Mouse (Mus musculus): ENCODE results near the gene Pkn1. TPM values are rescaled to one million over a fixed set of nuclear protein-coding genes. Genes with fewer than 3 reads are reported as not detected.

The Pkn1 gene
- polyA plus RNA-seq, 1 experiment from 2014 or later: 37.1 TPM

DNA sequence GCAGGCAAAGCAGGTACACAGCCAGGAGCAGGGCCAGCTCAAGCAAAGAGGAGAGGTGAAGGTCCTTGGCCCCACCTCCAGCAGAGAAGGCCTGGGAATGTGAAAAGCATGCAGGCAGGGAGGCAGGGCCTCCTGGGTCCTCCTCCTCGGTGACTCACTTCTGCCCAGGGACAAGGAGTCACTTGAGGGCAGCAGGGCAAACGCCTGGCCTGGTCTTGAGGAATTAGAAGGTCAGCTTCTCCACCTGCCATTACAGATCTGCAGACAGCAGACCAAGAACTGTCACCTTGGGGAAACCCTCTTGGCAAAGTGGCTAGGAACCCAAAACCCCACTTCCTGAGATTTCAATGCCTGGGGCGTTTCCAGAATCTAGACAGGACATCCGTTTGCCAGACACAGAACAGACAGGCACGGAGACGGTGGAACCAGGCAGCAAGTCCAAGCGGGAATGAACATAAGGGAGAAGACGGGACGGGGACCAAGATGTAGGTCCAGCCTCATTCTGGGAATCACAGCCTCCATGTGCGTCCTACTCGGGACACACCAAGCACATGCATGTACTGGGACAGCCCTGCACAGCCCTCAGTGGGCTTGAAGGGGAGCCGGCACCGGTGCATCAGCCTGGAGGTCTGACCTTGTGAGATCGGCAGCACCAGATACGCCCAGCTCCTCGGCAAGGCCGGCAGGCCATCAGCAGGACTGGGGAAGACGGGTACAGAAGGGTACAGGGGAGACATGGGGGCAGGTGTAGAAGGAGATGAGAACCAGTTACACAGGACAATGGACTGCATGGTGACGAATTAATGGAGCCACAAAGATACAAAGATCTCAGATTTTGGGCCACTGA is 1.4 kb downstream of the Pkn1 start:
- H3K27ac ChIP-seq: 0 out of 2 replicates have a peak overlapping the region, but pooled peaks have one; percentile 9

DNA sequence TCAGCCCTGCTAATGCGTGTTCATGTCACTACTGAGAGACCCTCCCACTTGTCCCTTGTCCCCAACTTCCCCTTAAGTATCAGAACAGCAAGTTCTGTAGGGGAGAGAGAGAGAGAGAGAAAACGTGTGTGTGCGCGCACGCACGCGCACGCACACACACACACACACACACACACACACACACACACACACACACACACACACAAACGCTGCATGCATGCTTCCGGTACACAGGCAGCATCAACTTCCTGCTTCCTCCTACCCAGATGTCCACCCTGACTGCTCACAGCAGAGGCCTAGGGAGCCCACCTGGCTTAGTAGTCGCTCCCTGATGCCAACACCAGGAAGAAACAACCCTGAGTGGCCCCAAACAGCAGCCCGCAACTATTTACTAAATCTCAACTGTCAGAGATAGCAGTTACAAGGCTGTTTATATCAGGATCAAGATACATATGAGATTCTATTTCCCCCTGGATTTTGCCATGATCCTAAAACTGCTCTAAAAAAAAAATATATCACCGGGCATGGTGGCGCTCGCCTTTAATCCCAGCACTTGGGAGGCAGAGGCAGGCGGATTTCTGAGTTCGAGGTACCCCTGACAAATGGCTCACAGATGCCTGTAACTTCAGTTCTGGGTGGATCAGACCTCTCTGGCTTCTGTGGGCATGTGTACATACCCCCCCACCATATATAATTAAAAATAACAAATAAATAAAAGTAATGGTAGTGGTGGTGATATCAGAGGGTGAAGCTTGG is 3.5 kb downstream of the Pkn1 start:
- no peak for ATAC-seq (ENCODE audit: low FRiP score)
- Histone ChIP-seq H3K4me3 (replicated peaks) (no peak overlapping the region), H3K9me3 (no peaks in the 10 kb centered on the region), H3K27me3 (no peaks in the 10 kb centered on the region), H3K4me2 (no peak overlapping the region), H3K9ac (no peak overlapping the region), H3K4me1 (peaks cover 25% of the 10 kb centered on the region), H3K36me3 (replicated peaks) (peaks cover 21% of the 10 kb centered on the region), H3K27ac (no peak overlapping the region)
- WGBS: 92% methylated on average over 8 of the region's 17 CpGs

More for the DNA sequence above, 1.4 kb downstream of the Pkn1 start:
- H3K4me2 ChIP-seq: peak overlapping the region; percentile 95
- H3K36me3 ChIP-seq (replicated peaks): peaks cover under 1% of the 10 kb centered on the region; the same call in 1 of the 2 replicates
- H3K4me1 ChIP-seq: peaks cover 25% of the 10 kb centered on the region
- no peak for ATAC-seq (ENCODE audit: low FRiP score)
- H3K9ac ChIP-seq: peak overlapping the region; percentile 90
- peak overlapping the region; percentile 91 for H3K4me3 ChIP-seq (replicated peaks)
- H3K27me3 ChIP-seq: no peaks in the 10 kb centered on the region
- H3K9me3 ChIP-seq: no peaks in the 10 kb centered on the region
- WGBS: 61% methylated on average over 19 of the region's 19 CpGs

DNA sequence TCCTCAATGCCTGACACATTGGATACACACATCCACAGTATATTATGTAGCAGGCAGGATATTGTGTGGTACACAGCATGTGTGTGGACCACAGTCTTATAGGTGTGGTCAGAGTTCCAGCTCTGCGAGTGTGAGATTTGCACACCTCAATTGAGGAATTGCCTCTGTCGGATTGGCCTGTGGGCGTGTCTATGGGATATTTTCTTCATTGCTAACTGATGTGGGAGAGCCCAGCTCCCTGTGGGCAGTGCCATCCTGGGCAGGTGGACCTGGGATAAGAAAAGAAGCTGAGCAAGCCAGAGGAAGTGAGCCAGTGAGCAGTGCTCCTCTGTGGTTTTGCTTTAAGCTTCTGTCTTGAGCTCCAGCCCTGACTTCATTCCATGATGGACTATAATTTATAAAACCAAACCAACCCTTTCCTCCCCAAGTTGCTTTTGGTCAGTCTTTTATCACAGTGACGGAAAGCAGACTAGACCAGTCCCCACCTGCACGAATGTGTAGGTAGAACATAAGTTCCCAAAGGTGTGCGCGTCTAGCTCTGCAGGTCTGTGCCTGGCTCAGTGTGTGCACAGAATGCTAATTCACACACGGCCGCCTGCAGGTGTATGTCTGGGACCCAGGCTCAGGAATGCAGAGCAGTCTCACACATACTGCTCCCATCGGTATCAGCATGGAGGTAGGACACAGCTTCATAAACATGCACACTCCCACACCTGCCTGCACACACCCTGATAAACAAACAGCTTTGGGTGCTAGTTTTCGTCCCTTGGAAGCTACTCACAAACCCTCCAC is 4.4 kb downstream of the Pkn1 start:
- Histone ChIP-seq H3K9me3 (no peaks in the 10 kb centered on the region), H3K4me3 (replicated peaks) (no peak overlapping the region), H3K36me3 (replicated peaks) (peaks cover 25% of the 10 kb centered on the region), H3K27ac (no peak overlapping the region), H3K4me2 (no peak overlapping the region), H3K27me3 (no peaks in the 10 kb centered on the region), H3K4me1 (peaks cover 23% of the 10 kb centered on the region), H3K9ac (no peak overlapping the region)
- ATAC-seq (ENCODE audit: low FRiP score): no peak
- WGBS: 88% methylated on average over 11 of the region's 11 CpGs

DNA sequence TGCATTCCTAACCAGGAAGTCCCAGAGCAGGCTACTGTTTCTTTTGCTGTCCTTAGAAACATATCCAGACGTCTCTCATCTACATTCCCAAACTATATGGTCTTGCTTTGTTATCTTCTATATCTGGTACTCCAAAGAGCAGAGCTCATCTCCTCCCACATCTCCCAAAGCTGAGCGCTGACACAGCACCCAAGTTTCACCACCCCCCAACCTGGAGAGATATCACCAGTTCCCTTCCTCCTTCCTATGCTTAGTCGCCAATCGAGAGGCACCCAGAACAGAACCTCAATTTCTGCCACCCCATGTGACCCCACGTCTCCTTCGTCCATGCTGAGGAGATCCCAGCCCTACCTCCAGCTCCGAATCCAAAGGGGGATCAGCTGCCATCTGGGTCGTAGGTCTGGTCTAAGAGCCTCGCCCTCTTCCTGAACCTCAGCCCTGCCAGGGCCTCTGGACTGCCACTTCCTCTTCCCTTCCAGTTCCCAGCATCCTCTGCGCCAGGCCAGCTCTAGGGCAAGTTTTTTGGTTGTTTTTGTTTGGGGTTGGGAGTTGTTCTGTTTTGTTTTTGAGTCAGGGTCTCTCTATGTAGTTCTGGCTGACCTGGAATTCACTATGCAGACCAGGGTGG is 5.3 kb downstream of the Pkn1 start:
- Histone ChIP-seq H3K4me3 (replicated peaks) (no peak overlapping the region), H3K9ac (no peak overlapping the region), H3K4me2 (no peak overlapping the region), H3K27me3 (no peaks in the 10 kb centered on the region), H3K4me1 (peaks cover 19% of the 10 kb centered on the region), H3K27ac (no peak overlapping the region), H3K36me3 (replicated peaks) (peaks cover 27% of the 10 kb centered on the region), H3K9me3 (no peaks in the 10 kb centered on the region)
- ATAC-seq (ENCODE audit: low FRiP score): no peak
- WGBS: 87% methylated on average over 10 of the region's 10 CpGs

DNA sequence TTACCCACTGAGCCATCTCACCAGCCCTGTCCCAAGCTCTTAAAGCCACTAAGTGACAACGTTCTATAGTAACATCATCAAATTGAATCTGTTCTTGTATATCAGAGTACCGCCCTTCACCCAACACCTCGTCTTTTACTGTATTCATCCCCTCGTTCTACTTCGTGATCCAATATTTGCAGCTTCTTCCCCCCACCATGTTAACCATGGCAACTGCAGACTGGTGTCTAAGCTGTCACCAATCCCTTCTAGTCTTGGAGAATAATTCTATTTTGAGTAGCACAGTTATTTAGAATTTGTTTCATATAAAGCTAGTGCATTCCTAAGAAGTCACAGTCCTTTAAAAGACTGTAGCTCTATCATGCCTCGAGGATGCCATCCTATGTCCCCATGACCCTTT is 9.7 kb downstream of the Pkn1 start:
- Histone ChIP-seq H3K4me1 (no peaks in the 10 kb centered on the region), H3K4me2 (no peak overlapping the region), H3K9ac (no peak overlapping the region), H3K4me3 (replicated peaks) (no peak overlapping the region), H3K9me3 (no peaks in the 10 kb centered on the region), H3K27me3 (no peaks in the 10 kb centered on the region), H3K36me3 (replicated peaks) (peaks cover 54% of the 10 kb centered on the region), H3K27ac (no peak overlapping the region)
- ATAC-seq (ENCODE audit: low FRiP score): no peak
- 92% methylated on average over 6 of the region's 6 CpGs for WGBS

DNA sequence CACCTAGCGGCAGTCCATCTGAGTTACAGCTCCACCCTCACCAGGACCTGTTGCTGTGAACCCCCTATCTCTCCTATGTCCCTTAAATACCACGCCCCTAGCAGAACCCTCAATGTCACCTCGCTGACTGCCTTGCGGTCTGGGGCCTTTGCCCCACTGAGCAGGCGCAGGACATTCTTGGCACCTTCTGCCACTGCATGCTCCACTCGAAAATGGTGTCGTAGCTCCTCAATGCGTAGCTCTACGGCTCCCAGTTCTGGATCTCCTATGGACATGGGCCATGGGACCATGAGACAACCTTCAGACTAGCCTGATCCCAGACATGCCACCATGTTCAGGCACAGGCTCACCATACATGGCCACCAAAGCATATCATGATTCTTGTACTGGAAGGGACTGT is 14.5 kb downstream of the Pkn1 start:
- peaks cover 69% of the 10 kb centered on the region for H3K36me3 ChIP-seq (replicated peaks)
- no peak overlapping the region for H3K4me3 ChIP-seq (replicated peaks)
- H3K27ac ChIP-seq: no peak overlapping the region
- no peak overlapping the region for H3K9ac ChIP-seq
- ATAC-seq (ENCODE audit: low FRiP score): no peak
- H3K4me2 ChIP-seq: no peak overlapping the region
- 92% methylated on average over 9 of the region's 9 CpGs for WGBS
- H3K4me1 ChIP-seq: no peaks in the 10 kb centered on the region
- H3K27me3 ChIP-seq: no peaks in the 10 kb centered on the region
- no peaks in the 10 kb centered on the region for H3K9me3 ChIP-seq

DNA sequence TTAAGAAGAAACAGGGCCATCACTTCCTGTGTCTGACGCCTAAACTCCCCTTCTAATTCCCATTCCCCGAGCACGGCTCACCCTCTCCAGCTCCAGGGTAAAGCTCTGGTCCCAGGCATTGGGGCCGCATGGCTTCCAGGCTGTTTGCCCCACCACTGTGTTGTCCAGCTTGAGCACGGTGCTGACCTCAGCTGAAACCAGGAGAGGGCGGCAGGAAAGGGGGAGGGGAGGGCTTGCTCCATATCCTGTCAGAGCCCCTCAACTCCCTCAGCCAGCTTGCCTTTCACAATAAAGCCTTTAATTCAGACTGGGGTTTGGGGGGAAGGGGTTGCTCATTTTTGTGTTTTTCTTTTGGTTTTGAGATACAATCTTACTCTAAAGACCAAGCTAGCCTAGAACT is 17.9 kb downstream of the Pkn1 start:
- no peaks in the 10 kb centered on the region for H3K27me3 ChIP-seq
- H3K36me3 ChIP-seq (replicated peaks): peaks cover 91% of the 10 kb centered on the region
- WGBS: 36% methylated on average over 6 of the region's 6 CpGs
- H3K27ac ChIP-seq: peak overlapping the region; percentile 31; the same call in 1 of the 2 replicates
- ATAC-seq (ENCODE audit: low FRiP score): no peak
- no peak overlapping the region for H3K4me2 ChIP-seq
- no peak overlapping the region for H3K9ac ChIP-seq
- no peak overlapping the region for H3K4me3 ChIP-seq (replicated peaks)
- no peaks in the 10 kb centered on the region for H3K9me3 ChIP-seq
- no peaks in the 10 kb centered on the region for H3K4me1 ChIP-seq

DNA sequence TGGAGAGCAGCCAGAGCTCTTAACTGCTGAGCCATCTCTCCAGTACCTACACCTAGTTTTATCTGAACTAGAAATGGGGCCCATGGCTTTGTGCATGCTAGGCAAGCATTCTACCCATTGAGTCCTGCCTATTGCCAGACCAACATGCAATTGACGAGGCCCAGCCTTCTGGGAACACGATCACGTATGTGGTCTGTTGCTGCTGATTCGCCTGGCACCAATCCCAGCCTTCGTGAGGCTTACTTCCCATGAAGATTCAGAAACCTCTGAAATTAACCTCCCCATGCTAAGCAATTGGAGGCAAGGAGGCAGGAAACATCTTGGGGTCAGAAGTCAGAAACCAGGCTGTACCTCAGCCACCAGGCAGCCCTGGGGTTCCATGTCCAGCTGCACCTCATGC is 18.4 kb downstream of the Pkn1 start:
- H3K36me3 ChIP-seq (replicated peaks): peaks cover 88% of the 10 kb centered on the region
- peak overlapping the region; percentile 31; the same call in 1 of the 2 replicates for H3K27ac ChIP-seq
- H3K9me3 ChIP-seq: no peaks in the 10 kb centered on the region
- H3K9ac ChIP-seq: no peak overlapping the region
- H3K27me3 ChIP-seq: no peaks in the 10 kb centered on the region
- no peak for ATAC-seq (ENCODE audit: low FRiP score)
- H3K4me3 ChIP-seq (replicated peaks): no peak overlapping the region
- 88% methylated on average over 5 of the region's 5 CpGs for WGBS
- no peaks in the 10 kb centered on the region for H3K4me1 ChIP-seq
- H3K4me2 ChIP-seq: no peak overlapping the region

DNA sequence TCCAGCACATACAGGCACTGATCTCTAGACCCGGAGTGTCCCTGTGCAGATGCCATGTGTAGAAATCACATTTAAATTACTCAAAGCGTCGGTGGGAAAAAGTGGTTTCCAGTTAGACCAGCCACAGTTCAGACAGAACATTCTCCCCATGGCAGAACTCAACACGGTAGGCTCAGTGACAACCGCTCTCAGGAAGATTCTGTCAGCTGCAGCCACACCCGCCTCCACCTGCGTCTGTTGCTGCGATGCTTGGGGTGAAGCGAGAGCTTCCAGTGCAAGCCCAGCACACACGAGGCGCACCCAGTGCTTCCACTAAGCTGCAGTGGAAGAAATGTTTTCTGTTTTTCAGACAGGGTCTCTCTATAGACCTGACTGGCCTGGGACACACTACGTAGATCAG is 19.1 kb downstream of the Pkn1 start:
- ATAC-seq (ENCODE audit: low FRiP score): no peak
- peaks cover 81% of the 10 kb centered on the region for H3K36me3 ChIP-seq (replicated peaks)
- 93% methylated on average over 12 of the region's 12 CpGs for WGBS
- no peaks in the 10 kb centered on the region for H3K27me3 ChIP-seq
- no peak overlapping the region for H3K27ac ChIP-seq
- H3K9ac ChIP-seq: no peak overlapping the region
- no peaks in the 10 kb centered on the region for H3K9me3 ChIP-seq
- H3K4me3 ChIP-seq (replicated peaks): no peak overlapping the region
- no peak overlapping the region for H3K4me2 ChIP-seq
- no peaks in the 10 kb centered on the region for H3K4me1 ChIP-seq

DNA sequence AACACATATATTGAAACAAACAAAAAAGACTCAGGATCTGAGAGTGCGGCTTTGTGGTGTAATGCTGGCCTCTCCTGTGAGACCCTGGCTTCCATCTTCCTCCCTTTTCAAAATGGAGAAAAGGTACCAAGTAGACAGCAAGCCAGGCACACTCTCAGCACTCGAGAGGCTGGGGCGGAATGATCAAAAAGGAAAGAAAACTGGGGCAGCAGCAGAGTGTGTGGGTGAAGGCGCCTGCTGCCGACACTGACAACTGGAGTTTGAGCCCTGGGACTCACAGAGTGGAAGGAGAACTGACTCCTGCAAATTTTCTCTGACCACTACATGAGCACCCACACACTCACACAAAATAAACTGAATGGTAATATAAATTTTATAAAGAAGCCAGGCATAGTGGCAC is 24.5 kb downstream of the Pkn1 start:
- Histone ChIP-seq H3K4me3 (replicated peaks) (no peak overlapping the region), H3K27me3 (no peaks in the 10 kb centered on the region), H3K27ac (no peak overlapping the region), H3K36me3 (replicated peaks) (peaks cover 82% of the 10 kb centered on the region), H3K9me3 (no peaks in the 10 kb centered on the region), H3K4me1 (no peaks in the 10 kb centered on the region), H3K9ac (no peak overlapping the region), H3K4me2 (no peak overlapping the region)
- 95% methylated on average over 5 of the region's 5 CpGs for WGBS
- ATAC-seq (ENCODE audit: low FRiP score): no peak

DNA sequence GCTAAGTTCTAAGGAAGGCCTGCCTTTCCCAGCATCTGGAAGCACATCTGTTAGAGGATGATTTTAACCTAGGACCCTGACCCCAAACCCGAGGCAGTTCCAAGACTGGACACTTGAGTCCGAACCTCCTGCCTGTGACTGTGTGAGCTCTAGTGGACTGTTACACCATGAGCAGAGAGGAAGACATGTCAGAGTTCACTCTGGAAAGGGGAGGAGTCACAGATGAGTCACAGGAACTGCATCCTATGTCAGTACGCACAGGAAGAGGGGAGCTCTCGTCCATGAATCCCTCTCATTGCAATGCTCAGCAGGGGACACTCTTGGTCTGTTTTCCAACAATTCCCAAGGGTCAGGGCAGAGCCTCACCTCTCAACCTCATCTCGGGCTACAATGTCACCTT is 26.0 kb downstream of the Pkn1 start:
- no peak for ATAC-seq (ENCODE audit: low FRiP score)
- H3K36me3 ChIP-seq (replicated peaks): peaks cover 67% of the 10 kb centered on the region

DNA sequence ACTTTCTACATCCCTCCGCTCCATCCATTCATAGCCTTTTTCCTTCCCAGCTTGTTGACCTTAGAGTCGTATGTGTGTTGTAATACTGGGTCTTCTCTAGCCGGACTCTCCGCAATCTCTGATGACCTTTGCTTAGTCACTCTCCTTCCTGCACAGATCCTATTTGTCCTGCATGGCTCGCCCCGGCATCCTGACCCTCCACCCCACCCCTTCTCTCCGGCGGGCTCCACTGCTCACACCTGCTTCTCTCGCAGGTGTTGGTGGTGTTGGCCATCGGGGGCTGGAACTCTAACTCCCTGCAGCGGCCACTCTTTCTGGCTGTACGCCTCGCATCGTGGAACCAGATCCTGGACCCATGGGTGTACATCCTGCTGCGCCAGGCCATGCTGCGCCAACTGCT is 30.0 kb downstream of the Pkn1 start:
- Histone ChIP-seq H3K9ac (no peak overlapping the region), H3K27me3 (peaks cover 12% of the 10 kb centered on the region), H3K27ac (no peak overlapping the region), H3K4me1 (peaks cover 24% of the 10 kb centered on the region), H3K36me3 (replicated peaks) (peaks cover 50% of the 10 kb centered on the region), H3K4me3 (replicated peaks) (no peak overlapping the region), H3K9me3 (no peaks in the 10 kb centered on the region), H3K4me2 (no peak overlapping the region)
- ATAC-seq (ENCODE audit: low FRiP score): no peak
- 72% methylated on average over 16 of the region's 16 CpGs for WGBS

More for the DNA sequence above, 26.0 kb downstream of the Pkn1 start:
- Histone ChIP-seq H3K9ac (no peak overlapping the region), H3K9me3 (no peaks in the 10 kb centered on the region), H3K27me3 (peaks cover 5% of the 10 kb centered on the region), H3K4me3 (replicated peaks) (no peak overlapping the region), H3K4me2 (no peak overlapping the region), H3K4me1 (peaks cover 10% of the 10 kb centered on the region), H3K27ac (no peak overlapping the region)
- 69% methylated on average over 5 of the region's 5 CpGs for WGBS

All from forebrain, embryonic 12.5 days (tissue).